Mouse (Mus musculus): ENCODE measurements around the gene Bola3.

Bola3 gene

GRCm38 (mm10) chr6:83349274-83349958 is 469 bp downstream of the Bola3 start:
- peak; percentile 88 for DNase-seq (ENCODE audit: low spot score)

- no peak for DNase-seq (ENCODE audit: low spot score)
Measured at GRCm38 (mm10) chr6:83350172-83350571, 1.2 kb downstream of the Bola3 start.

- no peak for DNase-seq (ENCODE audit: low spot score)
Measured at GRCm38 (mm10) chr6:83350851-83351405, 2.0 kb downstream of the Bola3 start.

GRCm38 (mm10) chr6:83351490-83352160 is 2.7 kb downstream of the Bola3 start:
- DNase-seq (ENCODE audit: low spot score), result no peak

GRCm38 (mm10) chr6:83352666-83353410 is 3.9 kb downstream of the Bola3 start:
- DNase-seq (ENCODE audit: low spot score), result no peak

GRCm38 (mm10) chr6:83354856-83355781 is 6.2 kb downstream of the Bola3 start:
- DNase-seq (ENCODE audit: low spot score), result no peak

GRCm38 (mm10) chr6:83356569-83357138 is 7.7 kb downstream of the Bola3 start:
- peak; percentile 75 for DNase-seq (ENCODE audit: low spot score)

- no peak for DNase-seq (ENCODE audit: low spot score)
Measured at GRCm38 (mm10) chr6:83357436-83357835, 8.5 kb downstream of the Bola3 start.

- no peak for DNase-seq (ENCODE audit: low spot score)
Measured at GRCm38 (mm10) chr6:83361523-83362248, 12.7 kb downstream of the Bola3 start.

GRCm38 (mm10) chr6:83363075-83363474 is 14.1 kb downstream of the Bola3 start:
- no peak for DNase-seq (ENCODE audit: low spot score)

- DNase-seq (ENCODE audit: low spot score), result no peak
Measured at GRCm38 (mm10) chr6:83370316-83370965, 21.5 kb downstream of the Bola3 start.

GRCm38 (mm10) chr6:83371350-83371749 is 22.4 kb downstream of the Bola3 start:
- DNase-seq (ENCODE audit: low spot score), result no peak

GRCm38 (mm10) chr6:83373704-83374300 is 24.9 kb downstream of the Bola3 start:
- no peak for DNase-seq (ENCODE audit: low spot score)

- DNase-seq (ENCODE audit: low spot score), result peak; percentile 26
Measured at GRCm38 (mm10) chr6:83381510-83382491, 32.9 kb downstream of the Bola3 start.

- DNase-seq (ENCODE audit: low spot score), result no peak
Measured at GRCm38 (mm10) chr6:83385569-83386090, 36.7 kb downstream of the Bola3 start.

- DNase-seq (ENCODE audit: low spot score), result no peak
Measured at GRCm38 (mm10) chr6:83392166-83392780, 43.3 kb downstream of the Bola3 start.

- DNase-seq (ENCODE audit: low spot score), result no peak
Measured at GRCm38 (mm10) chr6:83394122-83394521, 45.2 kb downstream of the Bola3 start.
